Mouse (Mus musculus): ENCODE data around the gene Dnaja2.

Gene Dnaja2

DNA sequence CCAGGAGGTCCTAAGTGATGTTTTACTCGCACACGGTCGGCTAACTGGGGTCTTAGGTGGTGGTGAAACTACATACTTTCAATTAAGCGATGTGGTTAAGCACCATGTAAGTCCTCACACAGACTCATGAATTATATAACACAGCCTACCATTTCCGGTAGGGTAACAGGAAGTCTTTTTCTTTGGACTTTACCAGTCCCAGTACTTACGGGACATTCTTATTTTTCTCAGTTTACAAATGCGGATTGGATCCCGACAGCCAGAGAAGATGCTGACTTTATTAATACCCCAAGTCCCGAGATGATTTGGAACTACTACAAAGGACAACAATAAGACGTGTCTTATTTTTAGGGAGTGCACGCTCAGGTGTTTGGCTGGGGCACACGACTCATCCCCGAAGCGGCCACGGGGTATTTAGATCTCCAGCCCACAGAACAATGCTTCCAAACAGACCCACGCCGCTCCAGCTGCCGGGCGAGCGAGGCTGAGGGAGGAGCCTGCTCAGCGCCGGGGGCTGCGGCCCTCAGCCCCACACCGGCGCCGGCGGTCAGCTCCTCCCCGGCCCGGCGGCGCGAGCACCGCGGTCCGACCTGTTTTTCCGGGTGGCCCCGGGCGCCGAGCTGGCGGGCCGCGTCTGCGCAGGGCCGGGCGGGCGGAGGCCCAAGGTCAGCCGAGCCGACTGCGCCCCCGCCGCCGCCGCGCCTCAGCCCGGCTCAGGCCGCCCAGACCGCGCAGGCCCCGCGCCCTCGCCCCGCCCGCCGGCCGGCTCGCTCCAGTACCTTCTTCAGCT lies 558 bp downstream of the Dnaja2 start:
- no peak for DNase-seq (ENCODE audit: low spot score in 2 of 2)

DNA sequence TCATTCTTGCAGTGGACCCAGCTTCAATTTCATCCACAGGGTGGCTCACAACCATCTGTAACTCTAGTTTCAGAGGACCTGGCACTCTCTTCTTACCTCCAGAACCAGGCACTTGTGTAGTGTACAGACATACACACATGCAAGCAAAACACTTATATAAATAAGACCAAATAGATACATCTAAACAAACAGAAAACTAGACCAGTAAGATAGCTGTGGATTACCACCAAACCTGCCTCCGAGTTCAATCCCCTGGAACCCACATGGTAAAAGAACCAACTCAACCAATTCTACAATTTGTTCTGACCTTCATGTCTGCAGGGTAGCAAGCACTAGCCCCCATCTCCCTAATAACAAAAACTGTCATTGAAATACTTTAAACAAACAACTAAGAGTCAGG lies 3.2 kb downstream of the Dnaja2 start:
- no peak for DNase-seq (ENCODE audit: low spot score in 2 of 2)

DNA sequence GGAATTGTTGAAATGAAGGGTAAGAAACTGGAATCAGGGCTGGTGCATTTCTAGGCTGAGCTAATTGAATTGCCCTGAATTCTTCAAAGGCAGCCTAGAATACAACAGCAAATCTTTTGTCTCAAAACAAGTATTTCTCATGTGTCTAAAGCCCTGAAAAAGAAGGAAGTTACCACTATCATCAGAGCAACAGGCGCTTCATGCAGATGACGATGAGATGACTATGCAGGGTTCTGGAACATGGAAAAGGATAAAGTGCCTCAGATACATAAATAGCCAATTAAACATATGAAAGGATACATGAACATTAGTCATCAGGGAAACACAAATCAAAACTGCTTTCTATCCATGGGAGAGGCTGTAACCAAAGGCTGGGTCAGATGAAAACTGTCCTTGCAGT lies 18.8 kb downstream of the Dnaja2 start:
- DNase-seq (ENCODE audit: low spot score in 2 of 2) = no peak

DNA sequence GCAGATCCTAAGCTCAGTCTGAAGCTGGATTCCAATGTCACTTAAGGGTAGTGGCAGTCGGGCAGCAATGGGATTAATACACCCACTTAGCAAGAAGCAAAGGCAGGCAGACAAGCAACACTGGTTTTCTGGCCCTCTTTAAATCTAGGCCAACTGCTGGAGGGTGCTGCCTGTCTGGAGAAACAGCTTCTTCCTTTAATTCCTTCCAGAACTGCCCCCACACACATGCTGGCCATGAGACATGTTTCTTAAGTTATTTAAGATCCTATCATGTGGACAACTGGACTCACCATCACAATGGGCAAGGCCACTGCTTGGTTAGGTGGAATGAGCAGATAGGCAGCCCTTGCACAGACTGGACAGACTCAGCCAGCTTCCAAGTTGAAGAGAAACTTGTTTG lies 21.0 kb downstream of the Dnaja2 start:
- DNase-seq (ENCODE audit: low spot score in 2 of 2) = no peak

DNA sequence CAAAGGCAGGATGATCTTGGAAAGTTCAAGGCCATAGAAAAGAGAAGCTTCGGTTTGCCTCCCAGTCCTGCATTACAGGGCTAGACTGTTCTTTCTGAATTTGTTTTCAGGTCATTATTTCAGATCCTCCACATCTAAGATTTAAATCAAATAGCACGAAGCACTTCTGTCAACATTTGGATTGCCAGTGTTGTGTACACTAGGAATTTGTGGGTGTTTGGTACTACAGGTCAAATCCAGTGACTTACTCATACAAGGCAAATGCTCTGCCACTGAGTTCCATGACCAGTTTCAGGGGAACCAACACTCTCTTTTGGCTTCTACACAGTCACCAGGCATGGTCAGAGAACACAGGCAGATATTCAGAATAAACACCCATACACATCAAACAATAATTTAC lies 21.7 kb downstream of the Dnaja2 start:
- no peak for DNase-seq (ENCODE audit: low spot score in 2 of 2)

DNA sequence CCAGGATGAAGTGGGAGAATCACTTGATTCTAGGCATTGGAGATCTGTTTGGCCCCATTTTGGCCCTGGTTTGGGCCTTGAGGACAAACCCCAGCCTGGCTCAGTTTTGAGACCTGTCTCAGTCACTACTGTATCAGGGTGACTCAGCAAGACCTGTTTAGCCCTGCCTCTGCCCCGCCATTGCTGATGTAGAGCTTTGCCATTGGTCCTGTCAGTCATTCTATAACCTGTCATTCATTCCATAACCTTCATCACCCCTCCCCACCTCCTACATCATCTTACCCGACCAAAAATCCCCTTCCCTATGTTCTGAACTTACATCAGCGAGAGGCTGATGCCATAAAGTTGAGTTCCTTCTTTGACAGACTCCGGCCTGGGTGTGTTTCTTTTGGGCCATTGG lies 22.3 kb downstream of the Dnaja2 start:
- DNase-seq (ENCODE audit: low spot score in 2 of 2) = no peak

DNA sequence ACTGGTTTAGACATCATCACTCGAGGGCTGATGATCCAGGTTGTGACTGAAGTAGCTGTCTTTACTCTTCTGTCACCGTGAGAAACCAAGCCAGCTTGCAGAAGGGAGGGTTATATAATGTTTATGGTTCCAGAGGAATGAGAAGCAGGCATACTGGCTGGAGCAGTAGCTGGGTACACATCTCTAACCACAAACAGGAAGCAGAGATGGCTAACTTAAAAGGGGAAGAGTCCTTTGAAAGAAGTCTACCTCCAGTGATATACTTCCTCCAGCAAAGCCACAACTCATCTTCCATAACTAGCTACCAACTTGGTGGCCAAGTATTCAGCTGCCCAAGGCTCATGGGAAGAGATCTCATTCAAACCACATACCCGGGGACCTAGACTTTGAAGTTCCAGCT lies 23.7 kb downstream of the Dnaja2 start:
- DNase-seq (ENCODE audit: low spot score in 2 of 2) = no peak

DNA sequence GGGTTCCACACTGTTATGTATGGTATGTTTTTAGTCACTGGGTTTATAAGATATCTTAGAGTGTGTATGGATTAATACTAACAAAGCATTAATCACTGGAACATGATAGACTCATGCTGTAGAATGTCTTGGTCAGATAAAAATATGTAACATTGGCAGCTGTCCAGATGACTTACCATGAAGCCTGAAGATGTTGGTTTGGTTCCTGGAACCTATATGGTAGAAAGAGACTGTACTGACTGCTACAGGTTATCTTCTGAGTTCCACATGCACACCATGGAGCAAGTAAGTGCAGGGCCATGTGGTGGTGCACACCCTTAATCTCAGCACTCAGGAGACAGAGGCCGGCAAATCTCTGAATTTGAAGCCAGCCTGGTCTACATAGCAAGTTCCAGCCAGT lies 24.4 kb downstream of the Dnaja2 start:
- no peak for DNase-seq (ENCODE audit: low spot score in 2 of 2)

DNA sequence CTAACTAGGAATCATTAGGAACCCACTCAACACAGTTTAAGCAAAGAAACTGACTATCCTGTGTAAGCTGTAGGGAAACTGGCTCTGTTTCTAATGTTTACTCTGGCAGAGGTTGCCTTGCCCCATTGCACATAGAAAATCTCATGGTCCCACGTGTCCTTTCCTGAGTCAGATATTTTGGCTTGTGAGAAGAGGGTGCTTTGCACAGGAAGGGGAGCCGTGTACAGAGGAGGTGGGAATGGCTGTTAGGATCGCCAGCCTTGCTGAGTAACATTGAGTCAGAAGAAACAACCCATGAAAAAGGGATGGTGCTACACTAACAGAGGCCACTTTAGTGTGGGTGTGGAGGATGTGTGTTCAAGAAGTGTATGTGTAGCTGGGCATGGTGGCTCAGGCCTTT lies 26.2 kb downstream of the Dnaja2 start:
- DNase-seq (ENCODE audit: low spot score in 2 of 2) = no peak

DNA sequence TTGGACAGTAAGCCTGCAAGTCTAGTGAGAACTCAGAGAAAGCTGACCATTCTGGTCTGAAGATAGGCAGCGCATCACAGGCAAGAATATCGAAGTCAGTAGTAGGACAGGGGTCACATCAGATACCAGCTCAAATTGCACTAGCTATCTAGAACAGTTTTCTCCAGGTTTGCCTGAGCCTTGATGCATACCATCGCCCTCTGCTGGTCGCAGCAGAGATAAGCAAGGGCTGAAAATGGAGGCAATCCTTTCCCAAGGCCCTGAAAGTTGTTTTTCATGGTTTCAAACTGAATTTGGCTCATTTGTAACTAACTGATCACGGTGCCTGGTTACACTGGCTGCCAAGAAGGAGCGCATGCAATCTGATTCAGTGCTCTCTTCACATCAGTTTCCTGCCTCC lies 29.0 kb downstream of the Dnaja2 start:
- peak; percentile 48 to 78 for DNase-seq (ENCODE audit: low spot score in 2 of 2)

DNA sequence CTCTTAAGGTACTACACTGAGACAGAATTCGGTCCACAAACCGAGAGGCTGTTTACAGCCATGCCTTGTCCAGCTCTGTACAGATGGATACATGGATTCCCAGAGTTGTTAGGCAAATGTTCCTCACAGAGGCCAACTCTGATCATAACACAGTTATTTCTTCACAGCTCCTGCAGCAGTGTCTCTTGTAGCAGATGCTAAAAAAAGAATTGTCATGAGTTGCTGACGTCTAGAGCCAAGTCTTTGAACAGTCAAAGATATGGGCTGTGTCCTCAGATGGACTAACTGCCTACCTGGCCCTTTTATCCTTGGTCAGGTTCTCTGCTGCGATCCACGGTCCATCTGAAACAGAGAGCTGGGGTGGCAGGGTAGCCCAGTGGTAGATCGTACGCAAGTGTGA lies 31.1 kb downstream of the Dnaja2 start:
- DNase-seq (ENCODE audit: low spot score in 2 of 2) = no peak

DNA sequence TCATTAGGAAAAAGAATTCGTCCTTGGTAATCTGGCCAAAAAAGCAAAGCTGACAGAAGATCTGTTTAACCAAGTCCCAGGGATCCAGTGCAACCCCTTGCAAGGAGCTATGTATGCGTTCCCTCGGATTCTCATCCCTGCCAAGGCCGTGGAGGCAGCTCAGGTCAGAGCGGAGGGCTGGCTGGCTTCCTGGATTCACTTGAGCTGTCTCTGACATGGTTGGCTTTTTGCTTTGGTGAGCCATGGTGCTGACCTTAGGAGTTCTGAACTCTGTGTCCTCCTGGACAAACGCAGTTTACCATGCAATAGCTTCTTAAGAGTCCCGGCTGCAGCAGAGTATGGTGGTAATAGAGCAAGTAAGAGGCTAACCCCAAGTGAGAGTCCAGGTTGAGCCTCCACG lies 33.8 kb downstream of the Dnaja2 start:
- DNase-seq (ENCODE audit: low spot score in 2 of 2) = no peak

DNA sequence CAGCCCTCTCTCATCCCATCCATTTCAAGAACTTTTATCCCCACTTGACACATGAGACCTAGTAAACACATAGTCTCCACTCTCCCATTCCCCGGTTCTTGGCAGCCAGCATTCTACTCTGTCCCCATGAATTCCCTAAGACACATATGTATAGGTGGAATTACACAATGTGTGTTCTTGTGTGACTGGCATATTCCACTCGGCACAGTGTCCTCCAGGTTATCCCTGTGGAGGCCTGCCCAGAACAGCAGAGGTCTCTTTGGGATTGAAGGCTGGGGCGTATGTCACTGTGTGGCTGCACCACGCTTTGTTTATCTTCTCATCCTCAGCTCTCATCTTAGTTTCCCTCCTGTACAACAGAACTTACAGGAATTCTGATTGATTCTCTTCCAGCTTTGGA lies 34.6 kb downstream of the Dnaja2 start:
- DNase-seq (ENCODE audit: low spot score in 2 of 2) = no peak

DNA sequence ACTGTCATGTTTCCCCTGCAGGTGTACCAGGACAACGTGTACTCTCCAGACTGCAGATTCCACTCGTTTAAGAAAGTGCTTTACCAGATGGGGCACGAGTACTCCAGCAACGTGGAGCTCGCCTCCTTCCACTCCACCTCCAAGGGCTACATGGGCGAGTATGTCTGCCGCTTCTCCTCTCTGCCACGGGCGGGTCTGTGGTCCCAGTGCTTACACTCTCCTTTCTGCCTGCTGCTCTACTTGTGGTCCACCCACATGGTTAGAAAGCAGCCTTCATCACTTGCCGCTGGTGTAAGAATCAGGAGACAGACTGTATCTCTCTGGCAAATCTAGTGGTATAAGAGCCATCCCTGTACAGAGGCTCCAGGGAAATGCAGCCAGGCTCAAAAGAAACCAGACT lies 37.2 kb downstream of the Dnaja2 start:
- DNase-seq (ENCODE audit: low spot score in 2 of 2) = no peak

DNA sequence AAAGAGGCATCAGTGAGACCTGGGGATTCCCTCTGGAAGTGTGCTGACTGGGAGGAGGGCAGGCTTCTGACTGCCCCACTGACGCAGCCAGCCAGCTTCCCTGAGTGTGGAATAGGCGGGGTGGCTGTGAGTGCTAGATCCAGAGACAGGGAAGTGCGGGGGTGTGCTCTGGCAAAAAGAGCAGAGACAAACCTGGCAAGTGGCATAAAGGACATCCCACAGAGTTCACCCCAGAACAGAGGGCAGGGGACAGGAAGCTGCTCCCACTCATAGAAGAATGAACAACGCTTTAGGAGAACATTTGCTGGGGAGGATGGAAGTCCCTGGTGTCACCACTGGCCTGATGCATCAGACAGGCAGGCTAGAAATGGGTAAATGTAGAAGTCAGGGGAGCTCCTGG lies 37.8 kb downstream of the Dnaja2 start:
- no peak for DNase-seq (ENCODE audit: low spot score in 2 of 2)

DNA sequence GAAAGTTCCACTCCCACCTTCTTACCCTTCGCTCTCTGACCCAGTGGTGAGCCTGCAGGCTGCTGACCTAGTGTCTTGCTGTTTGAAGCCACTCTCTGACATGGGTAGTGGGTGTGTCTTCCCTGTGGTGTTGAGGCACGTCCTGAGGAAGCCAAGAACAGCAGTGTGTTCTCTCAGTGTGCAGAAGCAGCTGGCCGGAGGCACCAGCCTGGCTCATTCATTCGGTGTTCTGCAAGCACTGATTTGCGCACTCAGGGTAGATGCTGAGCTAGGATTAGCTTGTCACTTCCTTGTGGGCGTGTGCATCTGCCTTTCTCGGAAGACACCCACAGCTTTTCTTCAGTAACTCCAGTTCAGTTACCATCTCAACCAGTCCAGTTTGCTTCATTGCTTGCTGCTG lies 39.8 kb downstream of the Dnaja2 start:
- DNase-seq (ENCODE audit: low spot score in 2 of 2) = no peak

DNA sequence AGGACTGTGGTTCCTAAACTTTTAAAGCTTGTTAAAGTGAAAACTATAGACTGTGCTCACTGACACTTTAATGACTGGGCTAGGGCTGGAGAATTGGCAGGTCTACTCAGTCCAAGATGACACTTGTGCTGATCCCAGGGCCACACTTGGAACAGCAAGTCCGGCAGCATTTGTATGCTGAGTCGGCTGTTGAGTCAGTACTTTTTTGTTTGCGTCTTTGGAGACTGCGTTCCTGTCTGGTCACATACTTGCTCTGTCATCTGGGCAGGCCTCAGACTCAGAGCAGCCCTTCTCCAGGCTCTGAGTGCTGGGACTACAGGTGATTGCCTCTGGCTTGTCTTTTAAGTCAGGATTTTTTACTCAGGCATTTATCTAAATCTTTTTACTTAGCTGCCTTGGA lies 41.9 kb downstream of the Dnaja2 start:
- DNase-seq (ENCODE audit: low spot score in 2 of 2) = no peak

DNA sequence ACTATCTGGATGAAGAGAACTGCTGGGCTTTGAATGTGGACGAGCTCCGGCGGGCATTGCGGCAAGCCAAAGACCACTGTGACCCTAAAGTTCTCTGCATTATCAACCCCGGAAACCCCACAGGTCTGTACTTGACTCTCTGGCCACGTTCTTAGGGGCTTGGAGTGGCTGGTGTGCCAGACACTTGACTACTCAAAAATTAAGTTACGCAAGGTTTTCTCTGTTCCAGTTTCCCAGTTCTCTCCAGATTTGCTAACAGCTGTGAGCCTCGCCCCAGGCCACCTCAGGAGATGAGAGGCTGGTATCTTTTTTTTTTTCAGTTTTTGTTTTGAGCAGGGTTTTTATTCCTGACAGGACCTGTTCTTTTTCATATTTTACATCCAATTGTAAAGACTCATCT lies 42.9 kb downstream of the Dnaja2 start:
- DNase-seq (ENCODE audit: low spot score in 2 of 2) = no peak

DNA sequence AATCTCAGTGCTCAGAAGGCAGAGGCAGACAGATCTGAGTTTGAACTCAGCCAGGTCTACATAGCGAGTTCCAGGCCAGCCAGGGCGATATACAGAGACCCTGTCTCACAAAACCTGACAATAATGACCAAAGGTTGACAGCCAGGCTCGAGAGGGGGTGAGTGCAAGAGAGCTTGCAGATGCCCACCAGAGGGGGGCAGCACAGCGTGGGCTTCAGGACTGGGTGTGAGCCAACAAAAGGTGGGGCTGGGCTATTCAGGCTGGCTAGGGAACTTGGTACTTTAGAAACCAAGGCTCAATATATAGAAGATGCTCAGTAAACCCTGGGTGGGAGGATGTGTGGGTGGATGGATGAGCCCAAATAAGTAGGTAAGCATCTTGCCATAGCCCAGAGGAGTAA lies 46.5 kb downstream of the Dnaja2 start:
- DNase-seq (ENCODE audit: low spot score in 2 of 2) = no peak

DNA sequence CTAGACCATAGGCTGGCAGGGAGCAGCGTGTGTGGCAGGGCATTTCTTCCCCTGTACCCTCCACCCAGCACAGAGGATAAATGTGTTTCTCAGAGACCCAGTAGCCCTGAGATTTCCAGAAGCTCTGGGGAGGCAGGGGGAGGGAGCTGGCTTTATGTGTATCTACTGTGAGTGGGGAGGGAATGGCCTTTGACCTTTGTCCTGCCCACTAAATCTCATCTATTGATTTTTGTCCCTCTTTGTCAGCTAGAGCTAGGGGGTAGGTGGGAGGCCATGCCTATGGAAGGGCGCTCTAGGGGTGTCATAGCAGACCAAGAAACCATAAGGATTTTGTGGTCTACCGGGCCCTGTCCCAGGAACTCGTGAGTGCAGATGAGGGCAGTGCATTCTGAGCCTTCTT lies 48.5 kb downstream of the Dnaja2 start:
- DNase-seq (ENCODE audit: low spot score in 2 of 2) = no peak

DNA sequence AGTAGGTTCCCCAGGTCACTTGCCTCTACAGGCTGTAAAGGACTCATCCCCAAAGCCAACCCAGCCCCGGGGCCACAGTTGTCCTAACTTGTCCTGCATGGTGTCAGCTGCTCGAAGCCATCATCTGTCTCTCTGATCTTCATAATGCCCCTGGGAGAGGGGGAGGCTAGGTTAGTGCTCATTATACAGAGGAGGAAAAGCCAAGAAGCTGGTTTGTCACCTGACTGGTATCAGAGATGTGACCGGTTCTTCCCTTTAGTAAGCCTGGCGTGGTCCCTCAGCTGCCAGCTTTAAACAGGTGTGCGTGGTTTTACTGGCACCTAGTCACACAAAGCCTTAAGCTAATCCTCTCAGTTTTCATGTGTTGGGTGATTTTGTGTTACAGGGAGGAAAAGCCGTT lies 50.4 kb downstream of the Dnaja2 start:
- no peak for DNase-seq (ENCODE audit: low spot score in 2 of 2)

DNA sequence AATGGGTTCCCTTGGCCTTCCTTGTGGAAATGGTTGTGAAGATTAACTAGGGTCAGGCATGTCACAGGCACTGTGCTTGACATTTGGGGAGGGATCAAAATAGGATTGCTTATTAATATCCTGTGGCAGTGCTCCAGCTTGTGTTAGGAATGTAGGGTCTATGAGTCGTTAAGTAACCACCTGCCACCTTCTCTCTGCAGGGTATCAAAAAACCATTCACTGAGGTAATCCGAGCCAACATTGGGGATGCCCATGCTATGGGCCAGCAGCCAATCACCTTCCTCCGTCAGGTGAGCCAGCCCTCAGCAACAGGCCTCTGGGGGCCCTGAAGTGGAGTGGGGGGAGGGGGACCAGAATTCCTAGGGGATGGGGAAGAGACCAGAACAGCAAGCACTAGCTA lies 52.1 kb downstream of the Dnaja2 start:
- no peak for DNase-seq (ENCODE audit: low spot score in 2 of 2)

DNA sequence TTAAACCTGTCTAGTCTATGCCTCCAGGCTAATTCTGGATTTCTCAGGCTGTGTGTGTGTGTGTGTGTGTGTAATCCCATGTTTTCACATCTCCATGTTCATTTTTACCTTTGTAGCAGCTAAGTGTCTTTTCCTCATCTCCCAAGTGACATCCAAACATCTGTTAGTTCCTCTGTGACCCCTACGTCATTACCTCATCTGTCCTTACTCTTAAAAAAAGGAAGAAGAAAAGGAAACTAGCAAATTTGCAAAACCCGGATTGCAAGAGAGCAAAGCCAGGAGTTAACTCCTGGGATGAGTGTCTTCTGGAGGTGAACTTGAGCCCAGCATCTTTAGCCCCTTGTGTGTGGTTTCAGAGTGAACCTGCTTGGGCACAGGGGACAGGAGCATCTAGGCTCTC lies 52.8 kb downstream of the Dnaja2 start:
- no peak for DNase-seq (ENCODE audit: low spot score in 2 of 2)

DNA sequence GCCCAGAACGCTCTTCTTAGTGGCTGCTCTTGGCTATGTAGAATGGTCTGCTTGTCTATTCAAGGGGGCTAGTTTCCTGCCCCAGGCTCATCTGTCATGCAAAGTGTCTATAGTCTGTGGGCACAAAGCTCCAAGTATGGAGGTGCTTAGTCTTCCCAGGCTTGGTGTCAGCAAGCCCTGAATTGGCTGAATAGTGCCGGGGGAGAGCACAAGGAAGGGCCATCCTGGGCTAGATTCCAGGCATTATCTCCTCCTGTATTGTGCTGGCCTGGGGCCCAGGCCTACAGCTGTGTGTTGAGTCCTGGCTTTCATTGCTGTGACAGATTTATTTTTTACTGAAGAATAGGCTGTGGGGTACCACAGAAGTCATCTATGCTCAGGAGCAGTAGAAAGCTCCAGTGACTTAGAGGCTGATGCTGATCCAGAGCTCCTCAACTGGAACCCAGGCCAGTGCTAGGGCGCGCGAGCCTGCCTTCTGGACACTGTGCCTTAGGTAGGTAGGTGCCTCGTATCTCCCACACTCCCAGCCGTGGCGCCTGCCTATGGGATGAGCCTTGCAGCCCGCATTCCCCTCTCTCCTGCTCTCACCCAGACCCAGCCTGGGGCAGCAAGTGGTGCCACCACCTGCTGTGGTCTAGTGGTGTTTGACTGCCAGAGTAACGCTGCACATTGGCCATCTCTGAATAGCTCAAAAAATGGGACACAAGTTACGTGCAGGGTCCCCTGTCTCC lies 54.0 kb downstream of the Dnaja2 start:
- no peak for DNase-seq (ENCODE audit: low spot score in 2 of 2)

Measured in spleen, postnatal 4 days (tissue).